Mouse (Mus musculus): ENCODE measurements at regions not wholly inside any gene's neighbourhood (a gene's known extent, or its start where the extent isn't known, plus 50 kb on each side); places are given as distances from the start of the nearest gene placed in this dataset.

GRCm38 (mm10) chr2:12697209-12697608 lies 226.6 kb upstream of the Pter start:
- DNase-seq (ENCODE audit: low read depth, low spot score), result no peak

GRCm38 (mm10) chr2:12699331-12699730 lies 224.5 kb upstream of the Pter start:
- DNase-seq (ENCODE audit: low read depth, low spot score), result no peak

GRCm38 (mm10) chr2:12707514-12707913 lies 216.3 kb upstream of the Pter start:
- no peak for DNase-seq (ENCODE audit: low read depth, low spot score)

GRCm38 (mm10) chr2:12709156-12709923 lies 214.5 kb upstream of the Pter start:
- peak; percentile 49 for DNase-seq (ENCODE audit: low read depth, low spot score)

GRCm38 (mm10) chr2:12709924-12710240 lies 214.0 kb upstream of the Pter start:
- no peak for DNase-seq (ENCODE audit: low read depth, low spot score)

- DNase-seq (ENCODE audit: low read depth, low spot score), result peak; percentile 26
Observed at GRCm38 (mm10) chr2:12716124-12717012, 207.5 kb upstream of the Pter start.

- no peak for DNase-seq (ENCODE audit: low read depth, low spot score)
Observed at GRCm38 (mm10) chr2:12729251-12729650, 194.6 kb upstream of the Pter start.

GRCm38 (mm10) chr2:12737140-12737539 lies 186.7 kb upstream of the Pter start:
- DNase-seq (ENCODE audit: low read depth, low spot score), result no peak

- no peak for DNase-seq (ENCODE audit: low read depth, low spot score)
Observed at GRCm38 (mm10) chr2:12746856-12747255, 177.0 kb upstream of the Pter start.

- no peak for DNase-seq (ENCODE audit: low read depth, low spot score)
Observed at GRCm38 (mm10) chr2:12758816-12759215, 165.0 kb upstream of the Pter start.

GRCm38 (mm10) chr2:12759931-12760330 lies 163.9 kb upstream of the Pter start:
- no peak for DNase-seq (ENCODE audit: low read depth, low spot score)

GRCm38 (mm10) chr2:12761461-12761860 lies 162.4 kb upstream of the Pter start:
- DNase-seq (ENCODE audit: low read depth, low spot score), result no peak

- DNase-seq (ENCODE audit: low read depth, low spot score), result no peak
Observed at GRCm38 (mm10) chr2:12764510-12764909, 159.3 kb upstream of the Pter start.

GRCm38 (mm10) chr2:12765336-12765735 lies 158.5 kb upstream of the Pter start:
- DNase-seq (ENCODE audit: low read depth, low spot score), result no peak

- no peak for DNase-seq (ENCODE audit: low read depth, low spot score)
Observed at GRCm38 (mm10) chr2:12776866-12777265, 147.0 kb upstream of the Pter start.

- no peak for DNase-seq (ENCODE audit: low read depth, low spot score)
Observed at GRCm38 (mm10) chr2:12777696-12778095, 146.1 kb upstream of the Pter start.

- DNase-seq (ENCODE audit: low read depth, low spot score), result no peak
Observed at GRCm38 (mm10) chr2:12792596-12792995, 131.2 kb upstream of the Pter start.

- no peak for DNase-seq (ENCODE audit: low read depth, low spot score)
Observed at GRCm38 (mm10) chr2:12797615-12798169, 126.1 kb upstream of the Pter start.

GRCm38 (mm10) chr2:12799153-12799925 lies 124.5 kb upstream of the Pter start:
- no peak for DNase-seq (ENCODE audit: low read depth, low spot score)

GRCm38 (mm10) chr2:12802667-12803066 lies 121.2 kb upstream of the Pter start:
- no peak for DNase-seq (ENCODE audit: low read depth, low spot score)

- DNase-seq (ENCODE audit: low read depth, low spot score), result no peak
Observed at GRCm38 (mm10) chr2:12805096-12805495, 118.7 kb upstream of the Pter start.

- no peak for DNase-seq (ENCODE audit: low read depth, low spot score)
Observed at GRCm38 (mm10) chr2:12808466-12808865, 115.4 kb upstream of the Pter start.

Measured in ZHBTc4 (cell line).